Mouse (Mus musculus): ENCODE measurements around the gene Slc17a2.

The Slc17a2 gene

GRCm38 (mm10) chr13:23873141-23873540 lies 66.3 kb downstream of the Slc17a2 start:
- CTCF ChIA-PET, result no interaction called here
